Mouse (Mus musculus): Measurements from ENCODE around the gene Olfr218. TPM values are rescaled to one million over a fixed set of nuclear protein-coding genes. Genes with fewer than 3 reads are reported as not detected.

Olfr218 gene
- not detected for total RNA-seq (2023)

DNA sequence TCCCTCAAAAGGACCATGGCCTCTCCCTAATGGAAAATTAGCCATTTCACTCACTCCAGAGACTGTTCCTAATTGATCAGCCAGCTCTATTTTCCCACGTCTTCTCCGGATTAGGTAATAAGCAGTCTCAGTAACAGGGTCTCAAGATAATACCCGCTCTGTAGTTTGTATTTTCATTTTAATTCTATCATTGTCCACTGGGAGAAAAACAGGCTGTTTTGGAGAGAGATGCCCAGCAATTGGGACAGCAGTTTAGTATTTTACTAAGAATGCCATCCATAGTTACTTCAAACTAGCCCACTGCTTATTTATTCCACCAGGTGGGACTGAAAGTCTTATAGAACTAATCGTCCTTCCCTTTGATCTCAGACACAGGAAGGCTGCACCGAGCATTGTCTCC, at the start of gene Olfr218:
Olfr218 (plus strand) TSS at position 301 of the 400 bp plus-strand sequence.

DNA sequence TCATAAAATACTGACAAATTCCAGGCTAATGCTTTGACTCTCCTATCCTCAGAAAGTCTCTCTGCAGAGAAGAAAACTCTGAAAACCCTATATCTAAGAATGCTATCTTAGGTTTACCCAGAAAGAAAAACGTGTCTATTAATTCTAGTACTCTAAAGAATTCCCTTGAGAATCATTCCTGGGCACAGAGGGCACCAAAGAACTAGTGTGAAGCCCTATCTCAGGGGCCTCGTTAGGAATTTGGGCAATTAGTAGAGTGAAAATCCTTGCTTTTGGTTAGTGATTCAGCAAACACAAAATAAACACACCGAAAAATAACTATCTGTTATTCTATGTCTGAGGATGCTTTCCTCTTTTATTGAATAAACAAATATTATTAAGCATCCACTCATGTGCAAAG, 7.1 kb upstream of the Olfr218 start, which contains the start of gene Olfr1406:
Olfr1406 (minus strand) TSS at position 101 of the 400 bp plus-strand sequence.

DNA sequence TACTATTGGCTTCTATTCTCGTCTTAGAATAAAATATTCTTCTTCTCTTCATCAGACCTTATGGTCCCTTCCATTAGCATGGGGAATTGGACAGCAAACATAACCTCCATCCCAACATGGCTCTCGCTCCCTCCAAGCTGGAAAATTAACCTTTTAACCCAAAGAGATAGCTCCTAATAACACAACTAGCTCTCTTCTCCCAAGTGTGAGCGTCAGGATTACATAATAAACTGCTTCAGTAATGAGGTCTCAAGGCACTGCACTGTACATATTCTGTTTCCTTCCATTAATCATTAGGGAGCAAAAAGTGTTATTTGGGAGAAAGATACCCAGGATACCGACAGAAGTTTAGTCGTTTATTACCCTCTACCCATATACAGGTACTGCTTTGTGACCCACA, 14.5 kb downstream of the Olfr218 start, which contains the start of gene Olfr1404:
Olfr1404 (plus strand) TSS at position 301 of the 400 bp plus-strand sequence.

DNA sequence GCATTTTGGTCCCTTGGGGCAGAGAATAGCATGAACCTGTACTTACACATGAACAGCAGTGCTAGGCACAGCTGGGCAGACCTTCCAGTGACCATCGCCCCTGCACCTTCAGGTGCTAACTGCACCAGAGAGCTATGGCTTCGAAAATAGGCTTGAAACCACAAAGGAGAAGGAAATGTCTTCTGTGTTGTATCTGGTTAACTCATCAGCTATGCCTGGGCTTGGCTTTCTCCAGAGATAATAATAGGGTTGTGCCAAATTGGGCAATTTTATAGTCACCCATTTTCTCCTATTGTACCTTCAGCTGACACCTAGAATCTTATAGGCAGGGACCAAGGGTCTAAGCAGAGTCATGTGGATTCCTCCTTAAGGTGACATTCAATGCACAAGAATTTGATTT, 29.5 kb downstream of the Olfr218 start, which contains the start of gene Fcer1a:
Fcer1a (minus strand) TSS at position 134 of the 400 bp plus-strand sequence.

Other genes with a start within 250 kb of the Olfr218 start
- not detected for gene Olfr16, start 247.4 kb upstream of the Olfr218 start, total RNA-seq (2023)
- gene Olfr1408, start 60.4 kb upstream of the Olfr218 start, total RNA-seq (2023), result not detected
- not detected for gene Olfr1406, start 7.2 kb upstream of the Olfr218 start, total RNA-seq (2023)
- not detected for gene Olfr1404, start 14.6 kb downstream of the Olfr218 start, total RNA-seq (2023)
- gene Fcer1a, start 29.4 kb downstream of the Olfr218 start, total RNA-seq (2023), result 1 to 10 TPM; 3.0 to 6.4 TPM
- not detected for gene Olfr418, start 68.2 kb downstream of the Olfr218 start, total RNA-seq (2023)
- not detected for gene Mptx2, start 80.0 kb downstream of the Olfr218 start, total RNA-seq (2023)
- under 1 TPM; 0.35 to 0.82 TPM for gene Ackr1, start 135.9 kb downstream of the Olfr218 start, total RNA-seq (2023)
- 10 to 100 TPM; 38.9 to 53.5 TPM for gene Aim2, start 153.1 kb downstream of the Olfr218 start, total RNA-seq (2023)
- under 1 TPM; 0.36 to 0.97 TPM for gene Cadm3, start 169.9 kb downstream of the Olfr218 start, total RNA-seq (2023)